Comparison of ENCODE assay signal across 12 mouse cellular contexts in the genomic region with DNA sequence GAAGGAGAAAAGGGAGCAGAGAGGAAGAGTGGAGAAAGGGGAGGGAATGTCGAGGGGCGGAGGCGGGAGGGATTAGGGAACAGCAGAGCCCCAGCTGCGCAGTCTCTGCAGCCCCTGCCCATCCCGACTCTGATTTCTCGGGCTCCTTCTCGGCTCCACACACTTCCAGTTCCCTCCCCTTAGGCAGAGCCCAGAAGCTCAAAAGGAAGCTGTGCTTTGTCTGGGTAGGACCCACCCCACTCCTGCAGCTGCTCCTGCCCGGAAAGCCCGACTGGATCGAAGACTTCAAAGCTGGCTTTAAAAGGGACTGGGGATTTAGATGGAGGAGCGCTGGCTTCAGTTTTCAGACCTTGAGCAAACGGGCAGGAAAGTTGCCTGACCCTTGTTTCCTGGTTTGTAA. TPM values are rescaled to one million over a fixed set of nuclear protein-coding genes. Genes with fewer than 3 reads are reported as not detected.
A peak's percentile ranks its signal among the peaks of the same experiment; 100 is the strongest.
DNase-seq lines count a peak whose midpoint lies in the region; ATAC-seq lines count a peak whose summit lies in the region.
"Had no signal": no experiment of that assay in that cellular context is flagged by ENCODE, and none has a peak within 500 bp of the region (broad histone marks: within the 10 kb centered on the region; RNA-seq: fewer than 3 reads in every experiment).

No protein-coding gene starts in this region.

- peaks cover 11% of the 10 kb centered on the region for H3K9me3 ChIP-seq in heart, embryonic 13.5 days
- no peaks in the 10 kb centered on the region for H3K9me3 ChIP-seq in forebrain, embryonic 13.5 days (replicated peaks)
- peaks cover 12% of the 10 kb centered on the region; the same call in 1 of the 2 replicates for H3K9me3 ChIP-seq in midbrain, embryonic 13.5 days

- DNase-seq in heart, adult 11 months = no peak
- DNase-seq in R1 (ENCODE audit: low read depth, low spot score) = peak; percentile 65
- DNase-seq in layer of hippocampus, adult 18-20 months (ENCODE audit: low spot score in 2 of 2) = no peak
- DNase-seq in testis, postnatal 10 days (ENCODE audit: low spot score) = no peak
- DNase-seq in cerebellum, adult 11-12 months = no peak
- DNase-seq: kidney, adult 9 months; lung, postnatal 4 days had no signal

- ATAC-seq in heart, embryonic 13.5 days (ENCODE audit: extremely low read depth, insufficient number of reproducible peaks, low FRiP score, low TSS enrichment) = no peak
- ATAC-seq in forebrain, embryonic 13.5 days = 0 out of 2 replicates have a peak, but pooled peaks have one; percentile 30
- ATAC-seq in midbrain, embryonic 13.5 days = peak; percentile 69

- H3K4me3 ChIP-seq in heart, embryonic 13.5 days = peak overlapping the region; percentile 15; the same call in 1 of the 2 replicates
- H3K4me3 ChIP-seq in forebrain, embryonic 13.5 days = peak overlapping the region; percentile 10; the same call in 1 of the 2 replicates
- H3K4me3 ChIP-seq in midbrain, embryonic 13.5 days (replicated peaks) = no peak overlapping the region; the same call in 1 of the 2 replicates

- H3K4me2 ChIP-seq in heart, embryonic 13.5 days = no peak overlapping the region
- 0 out of 2 replicates have a peak overlapping the region, but pooled peaks have one; percentile 21 for H3K4me2 ChIP-seq in forebrain, embryonic 13.5 days
- peak overlapping the region; percentile 36 for H3K4me2 ChIP-seq in midbrain, embryonic 13.5 days (replicated peaks)

- WGBS in heart, embryonic 13.5 days = under 1% methylated on average over 12 of the region's 12 CpGs
- whole genome bisulfite sequencing in forebrain, embryonic 13.5 days = 3% methylated on average over 12 of the region's 12 CpGs
- under 1% methylated on average over 12 of the region's 12 CpGs for WGBS in midbrain, embryonic 13.5 days

- H3K27ac ChIP-seq in heart, embryonic 13.5 days (replicated peaks) = no peak overlapping the region
- no peak overlapping the region for H3K27ac ChIP-seq in forebrain, embryonic 13.5 days
- H3K27ac ChIP-seq in midbrain, embryonic 13.5 days = no peak overlapping the region

- 0 out of 2 replicates have a peak, but pooled peaks cover 4% of the 10 kb centered on the region for H3K4me1 ChIP-seq in heart, embryonic 13.5 days
- H3K4me1 ChIP-seq in forebrain, embryonic 13.5 days = peaks cover 6% of the 10 kb centered on the region; the same call in 1 of the 2 replicates
- H3K4me1 ChIP-seq in midbrain, embryonic 13.5 days (replicated peaks) = peaks cover 12% of the 10 kb centered on the region

- H3K27me3 ChIP-seq in heart, embryonic 13.5 days (replicated peaks) = peaks cover 87% of the 10 kb centered on the region
- H3K27me3 ChIP-seq in forebrain, embryonic 13.5 days = peaks cover 83% of the 10 kb centered on the region
- peaks cover 79% of the 10 kb centered on the region for H3K27me3 ChIP-seq in midbrain, embryonic 13.5 days

- 0 out of 2 replicates have a peak overlapping the region, but pooled peaks have one; percentile 30 for H3K9ac ChIP-seq in heart, embryonic 13.5 days
- H3K9ac ChIP-seq in forebrain, embryonic 13.5 days = no peak overlapping the region
- H3K9ac ChIP-seq in midbrain, embryonic 13.5 days (replicated peaks) = no peak overlapping the region

- no peaks in the 10 kb centered on the region for H3K36me3 ChIP-seq in heart, embryonic 13.5 days
- no peaks in the 10 kb centered on the region for H3K36me3 ChIP-seq in forebrain, embryonic 13.5 days (ENCODE audit: poor library complexity, severe bottlenecking)
- no peaks in the 10 kb centered on the region for H3K36me3 ChIP-seq in midbrain, embryonic 13.5 days

RNA-seq across cellular contexts. Expression of a gene that starts 9.7 kb away (rescaled TPM):
- not detected in 2 replicates for polyA plus RNA-seq in heart, embryonic 13.5 days (2015; fragmentation: Nextera tagmentation; extraction: Ambion mirVana)
- polyA plus RNA-seq in forebrain, embryonic 13.5 days (2015; fragmentation: Nextera tagmentation; extraction: Ambion mirVana) = 0.15 TPM in 1 of 2 replicates, not detected in the other
- polyA plus RNA-seq in midbrain, embryonic 13.5 days (2015; fragmentation: Nextera tagmentation; extraction: Ambion mirVana) = 1.3 and 1.8 TPM in 2 replicates
- not detected for total RNA-seq in layer of hippocampus, adult 18-20 months (2021)
- total RNA-seq: left cerebral cortex, postnatal 36 days had no signal
- polyA plus RNA-seq: gonadal fat pad, adult 2 months had no signal

RNA-seq across cellular contexts. Expression of a gene that starts 30.7 kb away (rescaled TPM):
- polyA plus RNA-seq in heart, embryonic 13.5 days (2015; fragmentation: Nextera tagmentation; extraction: Ambion mirVana) = 532 and 581 TPM in 2 replicates
- polyA plus RNA-seq in forebrain, embryonic 13.5 days (2015; fragmentation: Nextera tagmentation; extraction: Ambion mirVana) = 786 and 829 TPM in 2 replicates
- polyA plus RNA-seq in midbrain, embryonic 13.5 days (2015; fragmentation: Nextera tagmentation; extraction: Ambion mirVana) = 592 and 605 TPM in 2 replicates
- total RNA-seq in layer of hippocampus, adult 18-20 months (2021) = 100 to 1,000 TPM; 176 to 183 TPM

RNA-seq across cellular contexts. Expression of a gene that starts 46.5 kb away (rescaled TPM):
- 3.3 and 4.3 TPM in 2 replicates for polyA plus RNA-seq in heart, embryonic 13.5 days (2015; fragmentation: Nextera tagmentation; extraction: Ambion mirVana)
- 1.6 and 2.9 TPM in 2 replicates for polyA plus RNA-seq in forebrain, embryonic 13.5 days (2015; fragmentation: Nextera tagmentation; extraction: Ambion mirVana)
- polyA plus RNA-seq in midbrain, embryonic 13.5 days (2015; fragmentation: Nextera tagmentation; extraction: Ambion mirVana) = 3.5 and 3.6 TPM in 2 replicates
- 1 to 10 TPM; 3.4 to 4.0 TPM for total RNA-seq in layer of hippocampus, adult 18-20 months (2021)
